Mouse (Mus musculus) liver, embryonic 14.5 days (tissue): Measurements from ENCODE around the gene Tpst1.

Source experiments
- CTCF ChIP-seq: IDR thresholded peaks from 2 replicates; pipeline ENCODE4 v1.5.1; 2016; ENCODE audit warnings: antibody characterized with exemption, low read depth, control low read depth
- EP300 ChIP-seq: IDR thresholded peaks from 2 replicates; pipeline ENCODE4 v1.6.1; 2016; ENCODE audit warnings: antibody characterized with exemption, low read depth

- TF ChIP-seq CTCF = peak; percentile 90
- no peak for TF ChIP-seq EP300
Measured at GRCm38 (mm10) chr5:130139393-130139792, 66.3 kb downstream of the Tpst1 start.
